Mouse (Mus musculus) left cerebral cortex, adult 2 months (tissue): ENCODE results near the gene Pxmp2. TPM values are rescaled to one million over a fixed set of nuclear protein-coding genes. Genes with fewer than 3 reads are reported as not detected.

ENCODE experiments used
- DNase-seq, 2 experiments: peaks; one replicate each; pipeline ENCODE4 v3.0.0; 2021 to 2022; ENCODE audit warnings: low spot score in 2 of 2, mixed read lengths in 1 of 2; ENCODE audit errors: extremely low spot score in 1 of 2
- H3K27ac ChIP-seq: fragments of 200-600 bp; 2 replicates; pipeline ENCODE4 v1.8.1; 2022
- H3K4me3 ChIP-seq: fragments of 200-600 bp; 2 replicates; pipeline ENCODE4 v1.8.1; 2022
- CTCF ChIP-seq: fragments of 200-600 bp; IDR thresholded peaks from 2 replicates; pipeline ENCODE4 v1.8.1; 2022; ENCODE audit warnings: antibody characterized with exemption, mild to moderate bottlenecking, moderate library complexity
- intact Hi-C: fragments of 180-260 bp; cut with DNase I; formaldehyde crosslinking; loops from one replicate; pipeline ENCODE4 v1.15.1; 2025
- long read RNA-seq, 2 experiments: library from polyadenylated mRNA; stranded (forward); transcript quantifications; one replicate each; pipeline ENCODE4 v2.0.0; 2021; ENCODE audit warnings: borderline mapping rate in 2 of 2
- total RNA-seq, 2 experiments: library from RNA; stranded (reverse); gene quantifications; 2 replicates each; pipeline ENCODE4 v1.2.3; 2021

The Pxmp2 gene
- total RNA-seq: 1 to 10 TPM; 7.8 to 8.3 TPM
- long read RNA-seq, experiment 1, transcript Pxmp2-201 (5 exons, 1,041 nt): major isoform, 8 of 10 reads
- long read RNA-seq, experiment 1, partial matches to known transcripts: 0 of 10 reads
- long read RNA-seq, experiment 1, other reads (novel, unspliced or antisense): 2 of 10 reads
- long read RNA-seq, experiment 2, partial matches to known transcripts: 0 of 3 reads
- long read RNA-seq, experiment 2, other reads (novel, unspliced or antisense): 0 of 3 reads

DNA sequence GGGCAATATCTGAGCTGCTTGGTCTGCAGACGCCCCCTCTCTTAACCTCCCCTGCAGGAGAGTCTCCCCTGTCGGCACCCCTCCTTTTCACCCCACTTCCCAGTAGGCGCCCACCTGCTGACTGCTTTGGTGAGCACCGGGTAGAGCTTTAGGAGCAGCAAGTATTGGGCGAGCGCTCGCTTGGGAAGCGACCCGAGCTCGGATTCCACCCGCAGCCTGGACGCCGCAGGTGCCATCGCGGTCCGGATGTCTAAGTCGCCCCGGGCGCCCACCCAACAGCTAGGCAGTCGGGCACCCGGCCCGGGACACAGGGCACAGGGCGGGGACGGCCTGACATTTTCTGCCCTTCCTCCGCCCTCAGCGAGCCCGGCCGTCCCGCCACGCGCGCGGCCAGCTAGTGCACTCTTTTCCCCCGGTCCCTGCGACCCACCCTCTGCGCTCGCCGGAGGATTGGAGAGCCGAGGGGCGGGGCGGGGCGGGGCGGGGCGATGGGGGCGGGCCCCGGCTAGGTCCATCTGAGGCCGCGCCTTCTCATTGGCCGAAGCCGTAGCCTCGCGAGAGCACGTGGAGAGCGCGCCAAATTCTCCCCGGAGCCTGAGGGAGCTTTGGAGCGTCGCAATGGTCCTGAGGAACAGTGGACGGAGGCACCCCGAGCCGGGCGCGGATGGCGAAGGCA is at the start of gene Pxmp2, which contains the start of gene Pole:
Gene Pxmp2, minus strand, starts transcription at position 417 of the 676 bp plus-strand sequence.
Gene Pole, plus strand, starts transcription at position 537 of the 676 bp plus-strand sequence.
- TF ChIP-seq CTCF: no peak
- intact Hi-C loops: loop anchor here (2.0 kb wide), 1 partner anchor 53 kb away; no protein-coding TSS in a partner anchor
- peak within 1 kb of the TSS; percentile 32; the same call in 1 of the 2 replicates for H3K27ac ChIP-seq
- peak; percentile 80 to 82 for DNase-seq
- H3K4me3 ChIP-seq: peak within 1 kb of the TSS; percentile 74

DNA sequence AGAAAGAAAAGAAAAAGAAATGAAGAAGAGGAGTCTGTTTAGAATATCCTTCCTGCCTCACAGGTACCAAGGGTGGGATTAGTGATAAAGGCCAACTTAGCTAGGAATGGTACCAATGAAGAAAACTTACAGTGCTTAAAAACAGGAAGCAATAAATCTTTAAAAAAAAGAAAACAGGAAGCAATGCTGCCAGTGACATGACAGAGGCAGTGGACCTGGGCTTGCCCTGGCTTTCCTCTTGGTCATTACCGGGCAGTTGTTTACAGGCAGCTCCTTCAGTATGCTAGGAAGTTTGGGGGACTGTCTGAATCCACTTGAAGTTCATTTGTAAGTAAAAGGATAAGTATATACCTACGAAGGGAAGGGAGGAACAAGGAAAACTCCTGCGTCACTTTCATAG is 44.5 kb upstream of the Pxmp2 start:
- no peak overlapping the region for H3K27ac ChIP-seq

DNA sequence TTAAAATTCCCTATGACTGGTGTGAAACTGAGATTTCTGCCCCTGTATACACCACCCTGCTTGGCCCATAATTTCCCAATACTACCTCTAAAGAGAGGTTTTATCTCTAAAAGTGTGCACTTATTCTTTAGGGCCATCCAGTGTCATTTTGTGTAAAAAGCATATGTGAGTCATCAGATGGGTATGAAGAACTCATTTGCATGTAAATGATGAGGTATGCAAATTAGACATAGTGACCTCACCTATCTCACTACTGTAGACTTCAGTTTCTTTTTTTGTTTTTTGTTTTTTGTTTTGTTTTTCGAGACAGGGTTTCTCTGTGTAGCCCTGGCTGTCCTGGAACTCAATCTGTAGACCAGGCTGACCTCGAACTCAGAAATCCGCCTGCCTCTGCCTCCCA is 27.1 kb upstream of the Pxmp2 start:
- H3K4me3 ChIP-seq: no peak overlapping the region
- intact Hi-C loops: no loop called here
- TF ChIP-seq CTCF: no peak
- no peak overlapping the region for H3K27ac ChIP-seq
- DNase-seq: no peak

More for the DNA sequence above, 44.5 kb upstream of the Pxmp2 start:
- intact Hi-C loops: no loop called here
- H3K4me3 ChIP-seq: no peak overlapping the region
- DNase-seq: no peak
- no peak for TF ChIP-seq CTCF

DNA sequence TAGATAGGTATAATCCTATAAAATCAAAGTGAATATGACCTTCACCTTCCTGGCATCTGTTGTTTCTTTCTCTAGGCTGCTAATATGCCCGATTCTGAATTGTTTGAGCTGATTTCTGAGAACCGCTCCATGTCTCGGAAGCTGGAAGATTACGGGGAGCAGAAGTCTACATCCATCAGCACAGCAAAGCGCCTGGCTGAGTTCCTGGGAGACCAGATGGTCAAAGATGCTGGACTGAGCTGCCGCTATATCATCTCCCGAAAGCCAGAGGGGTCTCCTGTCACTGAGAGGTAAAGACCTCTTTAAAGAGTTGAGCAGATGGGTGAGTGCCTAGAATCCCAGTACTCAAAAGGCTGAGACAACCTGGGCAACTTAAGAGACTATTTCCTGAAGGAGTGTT is 22.9 kb upstream of the Pxmp2 start:
- TF ChIP-seq CTCF: no peak
- Histone ChIP-seq H3K27ac (no peak overlapping the region), H3K4me3 (no peak overlapping the region)
- intact Hi-C loops: no loop called here
- no peak for DNase-seq

DNA sequence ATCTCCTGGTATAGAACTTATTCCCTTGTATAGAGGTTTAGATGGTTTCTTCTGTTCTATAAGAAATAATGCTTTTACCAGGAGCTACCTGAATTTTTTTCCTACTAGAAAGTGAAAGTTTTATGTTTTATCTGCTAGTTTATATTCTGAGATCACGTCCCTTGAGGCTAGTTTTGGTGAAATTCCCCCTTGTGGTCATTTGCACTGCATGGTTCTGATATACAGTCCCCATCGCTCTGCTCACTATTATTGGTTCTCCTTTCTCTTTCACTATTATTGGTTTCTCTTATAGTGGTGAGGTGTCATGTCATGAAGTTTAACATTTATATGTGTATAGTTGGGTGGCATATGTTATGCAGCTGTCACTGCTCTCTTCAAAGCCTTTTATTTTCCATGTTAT is 14.6 kb upstream of the Pxmp2 start:
- no peak overlapping the region for H3K27ac ChIP-seq
- no peak for DNase-seq
- TF ChIP-seq CTCF: no peak
- H3K4me3 ChIP-seq: no peak overlapping the region
- intact Hi-C loops: no loop called here

DNA sequence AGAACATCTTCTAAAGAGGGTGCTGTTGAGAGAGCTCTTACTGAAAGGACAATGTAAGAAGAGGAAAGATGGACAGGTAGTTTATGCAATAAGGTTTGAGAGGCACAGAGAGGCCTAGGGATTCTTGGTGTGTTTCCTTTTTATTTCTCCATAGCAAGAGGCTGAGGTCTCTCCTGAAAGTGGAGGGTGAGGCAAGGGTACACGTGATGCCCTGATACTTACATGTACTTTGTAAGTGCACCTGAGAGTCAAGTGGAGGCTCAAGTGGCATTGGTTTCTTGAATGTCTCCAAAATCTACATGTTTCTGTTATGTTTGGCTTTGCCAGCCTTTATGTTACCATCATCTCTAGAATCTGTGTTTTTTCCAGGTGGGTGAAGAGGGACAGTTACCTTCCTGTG is 10.7 kb upstream of the Pxmp2 start:
- no peak for TF ChIP-seq CTCF
- Histone ChIP-seq H3K27ac (no peak overlapping the region), H3K4me3 (no peak overlapping the region)
- intact Hi-C loops: no loop called here
- DNase-seq: no peak

DNA sequence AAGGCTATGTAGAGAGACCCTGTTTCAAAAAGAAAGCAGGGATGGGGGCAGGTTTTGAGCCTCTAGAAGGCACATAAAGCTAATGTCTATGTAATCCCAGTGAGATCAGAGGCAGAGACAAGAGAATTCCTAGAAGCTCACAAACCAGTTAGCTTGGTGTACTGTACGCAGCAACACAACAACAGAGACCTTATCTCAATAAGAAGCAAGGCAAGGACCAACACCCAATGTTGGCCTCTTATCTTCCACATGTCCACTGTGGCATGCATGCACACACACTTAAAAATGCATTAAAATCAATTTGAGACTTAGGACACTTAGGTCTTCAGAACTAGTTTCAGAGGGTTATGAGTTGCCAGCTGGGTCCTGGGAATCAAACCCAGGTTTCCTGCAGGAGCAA is 5.7 kb upstream of the Pxmp2 start:
- no peak for DNase-seq
- intact Hi-C loops: no loop called here
- no peak overlapping the region for H3K27ac ChIP-seq
- TF ChIP-seq CTCF: no peak
- no peak overlapping the region for H3K4me3 ChIP-seq

DNA sequence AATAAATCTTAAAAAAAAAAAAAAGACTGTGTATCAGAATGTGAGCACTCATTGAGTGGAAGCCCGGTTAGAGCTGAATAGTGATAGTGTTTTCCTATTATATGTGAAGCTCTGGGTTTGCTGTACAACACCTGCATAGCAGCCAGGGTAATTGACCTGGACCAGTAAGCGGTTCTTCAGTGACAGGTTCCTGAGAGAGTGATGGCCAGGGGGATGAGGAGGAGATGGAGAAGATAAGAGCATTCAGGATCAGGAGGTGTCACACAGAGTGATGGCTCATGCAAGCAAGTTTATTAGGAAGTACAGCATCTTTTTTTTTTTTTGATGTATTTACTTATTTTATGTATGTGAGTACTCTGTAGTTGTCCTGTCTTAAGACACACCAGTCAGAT is 1.1 kb upstream of the Pxmp2 start:
- Histone ChIP-seq H3K27ac (no peak overlapping the region), H3K4me3 (no peak overlapping the region)
- TF ChIP-seq CTCF: no peak
- no peak for DNase-seq
- intact Hi-C loops: no loop called here

DNA sequence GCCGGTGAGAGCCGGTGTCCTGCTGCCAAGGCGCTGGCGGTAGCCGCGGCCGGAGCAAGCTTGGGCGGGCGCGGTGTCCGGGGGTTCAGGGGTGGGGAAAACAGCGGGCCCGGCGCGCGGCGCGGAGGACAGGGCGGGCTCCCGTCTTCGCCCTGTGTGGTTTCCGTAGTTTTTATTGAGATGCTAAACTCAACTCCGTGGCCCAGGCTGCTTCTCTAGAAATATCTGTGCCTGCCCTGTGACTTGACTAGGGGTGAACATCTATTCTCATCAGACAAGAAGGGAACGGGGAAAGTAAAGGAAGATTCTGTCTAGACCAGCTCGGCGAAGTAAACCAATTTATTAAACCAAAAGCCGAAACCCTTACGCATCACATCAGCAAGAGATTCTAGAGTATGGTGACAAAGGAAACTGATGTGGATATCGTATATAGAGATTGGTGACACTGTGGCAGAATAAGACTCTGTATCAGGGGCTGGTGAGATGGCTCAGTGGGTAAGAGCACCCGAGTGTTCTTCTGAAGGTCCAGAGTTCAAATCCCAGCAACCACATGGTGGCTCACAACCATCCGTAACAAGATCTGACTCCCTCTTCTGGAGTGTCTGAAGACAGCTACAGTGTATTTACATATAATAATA is 579 bp upstream of the Pxmp2 start:
- no peak for TF ChIP-seq CTCF
- no peak overlapping the region for H3K27ac ChIP-seq
- no peak for DNase-seq
- intact Hi-C loops: no loop called here
- peak overlapping the region; percentile 74 for H3K4me3 ChIP-seq

DNA sequence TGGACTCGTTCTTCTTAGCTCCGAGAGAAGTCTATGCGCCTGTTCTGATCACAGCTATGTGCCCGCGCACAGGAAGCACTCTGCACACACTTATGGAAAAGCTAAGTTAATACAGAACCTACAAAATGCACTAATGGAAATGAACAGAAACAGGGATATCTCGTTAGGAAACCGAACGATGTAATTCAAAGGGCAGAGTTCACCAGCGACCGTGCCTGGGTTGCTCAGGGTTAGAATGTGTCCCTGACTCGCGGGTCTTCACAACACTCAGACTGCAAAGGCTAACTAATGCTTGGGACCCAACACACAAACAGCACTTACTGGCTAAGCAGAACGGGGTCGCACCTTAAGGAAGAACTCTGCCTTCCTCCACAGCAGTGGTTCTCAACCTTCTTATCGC is 830 bp downstream of the Pxmp2 start:
- no peak for TF ChIP-seq CTCF
- intact Hi-C loops: loop anchor here (2.0 kb wide), 1 partner anchor 52 kb away; no protein-coding TSS in a partner anchor
- no peak overlapping the region for H3K27ac ChIP-seq
- H3K4me3 ChIP-seq: peak overlapping the region; percentile 74
- no peak for DNase-seq

DNA sequence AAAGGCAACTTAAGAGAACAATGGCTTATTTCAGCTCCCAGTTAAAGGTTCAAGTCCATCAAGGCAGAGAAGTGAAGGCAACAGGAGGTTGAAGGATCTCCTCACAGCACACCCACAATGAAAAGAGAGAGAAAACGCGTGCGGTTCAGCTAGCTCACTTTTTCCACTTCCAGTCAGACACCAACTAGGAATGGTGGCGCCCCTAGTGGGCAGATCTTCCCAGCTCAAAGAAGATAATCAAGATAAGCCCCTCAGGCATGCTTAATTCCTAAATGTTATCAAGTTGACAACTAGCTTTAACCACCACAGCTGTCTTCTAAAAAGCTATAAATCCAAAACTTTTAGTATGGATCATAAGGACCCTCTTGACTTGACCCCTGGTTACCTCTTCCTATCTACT is 1.4 kb downstream of the Pxmp2 start:
- no peak overlapping the region for H3K4me3 ChIP-seq
- intact Hi-C loops: loop anchor here (2.0 kb wide), 1 partner anchor 52 kb away; no protein-coding TSS in a partner anchor
- no peak overlapping the region for H3K27ac ChIP-seq
- DNase-seq: no peak
- peak; percentile 54 for TF ChIP-seq CTCF

DNA sequence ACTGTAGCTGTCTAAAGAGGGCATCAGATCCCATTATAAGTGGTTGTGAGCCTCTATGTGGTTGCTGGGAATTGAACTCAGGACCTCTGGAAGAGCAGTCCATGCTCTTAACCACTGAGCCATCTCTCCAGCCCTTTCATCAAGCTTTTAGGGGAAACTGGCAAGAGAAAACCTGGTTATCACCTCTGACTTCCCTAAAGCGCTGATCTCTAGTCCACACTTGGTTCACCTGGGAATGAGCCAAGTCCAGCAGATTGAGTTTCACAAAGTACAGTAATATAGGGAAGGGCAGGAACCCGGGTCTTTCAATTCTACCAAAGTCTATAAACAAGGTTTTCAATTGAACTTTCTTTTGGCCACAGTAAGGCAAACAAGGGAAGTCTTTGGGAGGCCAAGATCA is 4.0 kb downstream of the Pxmp2 start:
- no peak for DNase-seq
- H3K27ac ChIP-seq: no peak overlapping the region
- H3K4me3 ChIP-seq: no peak overlapping the region
- intact Hi-C loops: no loop called here
- no peak for TF ChIP-seq CTCF

DNA sequence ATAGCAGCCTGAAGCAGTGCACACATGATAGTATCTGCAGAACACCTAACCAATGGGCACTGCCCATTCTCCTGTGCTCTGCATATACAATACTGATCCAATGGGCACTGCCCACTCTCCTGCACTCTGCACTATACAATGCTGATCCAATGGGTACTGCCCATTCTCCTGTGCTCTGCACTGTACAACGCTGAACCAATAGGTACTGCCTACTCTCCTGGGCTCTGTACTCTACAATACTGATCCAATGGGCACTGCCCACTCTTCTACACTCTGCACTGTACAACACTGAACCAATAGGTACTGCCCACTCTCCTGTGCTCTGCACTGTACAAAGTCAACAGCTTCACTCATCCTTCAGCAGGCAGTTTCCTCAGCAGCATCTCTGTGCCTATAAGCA is 9.1 kb downstream of the Pxmp2 start:
- Histone ChIP-seq H3K27ac (no peak overlapping the region), H3K4me3 (no peak overlapping the region)
- intact Hi-C loops: no loop called here
- TF ChIP-seq CTCF: no peak
- no peak for DNase-seq
